Mouse (Mus musculus) heart, embryonic 16.5 days (tissue): ENCODE measurements around the gene Ttc7b. TPM values are rescaled to one million over a fixed set of nuclear protein-coding genes. Genes with fewer than 3 reads are reported as not detected.

ENCODE experiments used
- ATAC-seq: fragments of 200-750 bp; cut with Nextera tagmentation; replicated peaks from 2 replicates; pipeline ENCODE4 v1.8.0; 2017; ENCODE audit warnings: moderate number of reproducible peaks; ENCODE audit not compliant: insufficient read depth, low FRiP score; ENCODE audit errors: extremely low read depth
- H3K27ac ChIP-seq: fragments of 300-500 bp; sonication (generic); 2 replicates; pipeline ENCODE4 v1.5.1; 2014; ENCODE audit warnings: mild to moderate bottlenecking, low read length, control low read depth, moderate library complexity
- H3K27me3 ChIP-seq: fragments of 300-500 bp; sonication (generic); 2 replicates; pipeline ENCODE4 v1.6.1; 2014; ENCODE audit warnings: low read length, mixed read lengths; ENCODE audit not compliant: control insufficient read depth, insufficient read depth
- H3K36me3 ChIP-seq: fragments of 300-500 bp; sonication (generic); 2 replicates; pipeline ENCODE4 v1.6.1; 2014; ENCODE audit not compliant: control insufficient read depth, insufficient read depth
- H3K4me1 ChIP-seq: fragments of 300-500 bp; sonication (generic); 2 replicates; pipeline ENCODE4 v1.6.1; 2014; ENCODE audit warnings: low read length, mixed read lengths; ENCODE audit not compliant: control insufficient read depth, insufficient read depth
- H3K4me2 ChIP-seq: fragments of 300-500 bp; sonication (generic); 2 replicates; pipeline ENCODE4 v1.6.1; 2014; ENCODE audit warnings: low read depth, mild to moderate bottlenecking, control low read depth, low read length
- H3K4me3 ChIP-seq: fragments of 300-500 bp; sonication (generic); 2 replicates; pipeline ENCODE4 v1.5.1; 2014; ENCODE audit warnings: mild to moderate bottlenecking, control low read depth, low read length
- H3K9ac ChIP-seq: fragments of 300-500 bp; sonication (generic); 2 replicates; pipeline ENCODE4 v1.6.1; 2014; ENCODE audit warnings: low read length, control low read depth
- H3K9me3 ChIP-seq: fragments of 300-500 bp; sonication (generic); replicated peaks from 2 replicates; pipeline ENCODE4 v1.6.1; 2016; ENCODE audit warnings: low read length; ENCODE audit not compliant: control insufficient read depth
- WGBS: fragments of 180-500 bp; shearing (Covaris S2); extraction: QIAGEN DNeasy Blood & Tissue Kit; methylation state at CpG from one replicate; pipeline ENCODE4 v1.1.7; 2014; 5-methylcytosine and 5-hydroxymethylcytosine counted together
- polyA plus RNA-seq: library from polyadenylated mRNA; unstranded; fragments of >200 nt; fragmentation: Nextera tagmentation; extraction: Ambion mirVana; gene quantifications from 2 replicates; pipeline ENCODE4 v1.2.1, GENCODE M21; 2015

Ttc7b gene
- polyA plus RNA-seq, 1 experiment from 2014 or later = 6.7 TPM

DNA sequence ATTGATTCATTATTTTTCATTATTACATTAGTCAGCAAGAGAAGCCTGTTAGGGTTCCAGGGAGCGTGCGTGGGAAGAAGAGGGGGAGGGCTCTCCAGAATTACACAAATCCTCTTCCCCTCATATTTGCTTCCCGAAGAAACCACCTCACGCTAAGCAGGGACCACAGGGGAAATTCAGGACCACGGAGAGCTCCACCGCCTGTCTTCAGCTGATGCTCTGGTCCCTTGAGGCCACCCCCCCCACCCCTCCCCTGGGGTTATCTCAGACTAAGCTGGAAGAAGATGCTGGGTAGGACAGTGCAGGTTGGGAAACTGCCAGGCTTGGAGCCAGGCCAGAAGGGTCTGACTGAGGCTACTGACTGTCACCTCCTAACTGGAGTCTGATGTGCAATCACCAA lies 252.6 kb downstream of the Ttc7b start:
- no peak for ATAC-seq
- no peaks in the 10 kb centered on the region for H3K9me3 ChIP-seq

DNA sequence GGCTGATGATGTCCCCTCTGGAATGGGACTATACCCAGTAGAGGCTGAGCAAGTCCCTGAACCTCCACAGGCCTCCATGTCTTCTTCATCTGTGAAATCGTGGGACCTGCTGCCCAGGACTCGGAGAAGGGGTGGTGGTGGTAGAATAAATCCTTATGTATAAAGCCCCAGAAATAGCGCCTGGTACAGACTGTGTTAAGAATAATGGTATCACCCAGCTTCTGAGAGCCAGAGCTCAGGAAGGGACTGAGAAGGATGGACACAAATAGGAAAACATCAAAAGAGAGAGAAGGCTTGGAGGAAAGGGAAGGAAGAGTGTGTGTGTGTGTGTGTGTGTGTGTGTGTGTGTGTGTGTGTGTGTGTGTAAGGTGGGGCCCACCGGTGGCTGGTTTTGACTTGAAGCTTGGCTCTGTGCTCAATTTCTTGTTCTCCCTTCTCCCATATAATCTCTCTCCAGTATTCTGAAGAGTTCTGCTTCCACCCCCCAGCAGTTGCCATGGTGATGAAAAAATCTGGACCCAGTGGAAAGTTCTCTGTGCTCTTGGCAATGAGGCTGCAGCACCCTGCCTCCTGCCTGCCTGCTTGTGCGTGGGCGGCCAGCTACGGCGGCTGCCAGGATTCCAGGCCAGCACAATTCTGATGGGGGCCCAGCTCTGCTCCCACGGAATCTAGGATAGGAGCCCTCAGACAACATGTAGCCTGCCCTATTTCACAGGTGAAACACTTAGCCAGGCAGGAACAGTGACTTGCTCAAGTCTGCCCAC lies 254.9 kb downstream of the Ttc7b start:
- Histone ChIP-seq H3K4me2 (no peak overlapping the region), H3K9me3 (no peaks in the 10 kb centered on the region), H3K4me3 (no peak overlapping the region), H3K4me1 (no peaks in the 10 kb centered on the region; the same call in 1 of the 2 replicates), H3K27ac (no peak overlapping the region), H3K36me3 (no peaks in the 10 kb centered on the region), H3K9ac (no peak overlapping the region), H3K27me3 (no peaks in the 10 kb centered on the region)
- ATAC-seq = peak; percentile 58; the same call in 1 of the 2 replicates
- 57% methylated on average over 8 of the region's 9 CpGs for WGBS

More for the DNA sequence above, 252.6 kb downstream of the Ttc7b start:
- H3K27ac ChIP-seq = no peak overlapping the region
- H3K36me3 ChIP-seq = no peaks in the 10 kb centered on the region
- no peak overlapping the region for H3K9ac ChIP-seq
- H3K4me1 ChIP-seq = no peaks in the 10 kb centered on the region; the same call in 1 of the 2 replicates
- 5% methylated on average over 6 of the region's 6 CpGs for WGBS
- H3K4me2 ChIP-seq = no peak overlapping the region
- H3K4me3 ChIP-seq = no peak overlapping the region
- no peaks in the 10 kb centered on the region for H3K27me3 ChIP-seq

GRCm38 (mm10) chr12:100264941-100265340 lies 255.7 kb downstream of the Ttc7b start:
- H3K4me2 ChIP-seq = no peak overlapping the region
- H3K4me1 ChIP-seq = peaks cover 2% of the 10 kb centered on the region
- 63% methylated on average over 4 of the region's 4 CpGs for WGBS
- H3K27me3 ChIP-seq = no peaks in the 10 kb centered on the region
- H3K9ac ChIP-seq = no peak overlapping the region
- ATAC-seq = no peak
- H3K4me3 ChIP-seq = no peak overlapping the region
- H3K36me3 ChIP-seq = no peaks in the 10 kb centered on the region
- H3K27ac ChIP-seq = no peak overlapping the region
- no peaks in the 10 kb centered on the region for H3K9me3 ChIP-seq

- Histone ChIP-seq H3K27me3 (no peaks in the 10 kb centered on the region), H3K4me3 (no peak overlapping the region), H3K9me3 (no peaks in the 10 kb centered on the region), H3K27ac (no peak overlapping the region), H3K9ac (no peak overlapping the region), H3K4me1 (peaks cover 2% of the 10 kb centered on the region), H3K36me3 (no peaks in the 10 kb centered on the region), H3K4me2 (no peak overlapping the region)
- no peak for ATAC-seq
- 72% methylated on average over 6 of the region's 6 CpGs for WGBS
Measured at GRCm38 (mm10) chr12:100262846-100263245, 257.8 kb downstream of the Ttc7b start.

DNA sequence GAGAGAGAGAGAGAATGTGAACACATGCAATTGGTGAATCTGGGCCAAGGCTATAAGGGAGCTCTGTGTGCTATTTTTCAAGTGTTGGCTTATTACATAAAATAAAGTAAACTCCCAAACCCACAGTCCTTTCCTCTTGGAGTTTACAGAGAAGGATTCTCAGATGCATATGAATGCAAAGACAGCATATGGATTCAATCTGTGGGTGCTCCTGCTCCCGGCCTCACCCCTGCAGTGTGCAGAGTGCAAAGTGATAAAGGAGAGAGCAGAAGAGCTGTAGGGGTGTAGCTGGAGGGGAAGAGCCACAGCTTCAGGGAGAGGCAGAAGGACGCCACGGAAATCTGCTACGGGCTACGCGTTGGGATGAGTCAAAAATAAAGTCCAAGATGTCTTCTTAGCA lies 258.9 kb downstream of the Ttc7b start:
- H3K4me3 ChIP-seq = no peak overlapping the region
- H3K4me2 ChIP-seq = no peak overlapping the region
- no peaks in the 10 kb centered on the region for H3K9me3 ChIP-seq
- 76% methylated on average over 6 of the region's 6 CpGs for WGBS
- H3K4me1 ChIP-seq = peaks cover 2% of the 10 kb centered on the region
- no peak overlapping the region for H3K9ac ChIP-seq
- ATAC-seq = no peak
- no peaks in the 10 kb centered on the region for H3K36me3 ChIP-seq
- no peaks in the 10 kb centered on the region for H3K27me3 ChIP-seq
- no peak overlapping the region for H3K27ac ChIP-seq

DNA sequence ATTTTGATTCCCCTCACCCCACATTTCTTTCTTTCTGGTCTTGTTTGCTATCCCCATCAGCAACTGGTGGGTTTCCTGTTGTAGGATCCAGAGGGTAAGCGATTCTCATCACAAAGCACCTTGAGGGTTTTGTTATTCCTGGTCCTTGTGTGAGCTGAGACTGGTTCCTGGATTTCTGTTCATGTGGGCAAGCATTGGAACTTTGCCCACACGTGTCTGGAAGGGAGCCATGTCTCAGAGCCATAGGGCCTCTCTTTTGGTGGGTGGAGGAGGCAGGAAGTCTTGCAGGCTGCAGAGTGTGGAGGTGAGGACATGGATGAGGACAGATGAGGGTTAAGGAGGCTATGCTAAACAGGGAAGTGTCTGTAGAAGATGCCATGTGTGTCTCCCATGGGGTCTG lies 260.5 kb downstream of the Ttc7b start:
- ATAC-seq = no peak
- H3K36me3 ChIP-seq = no peaks in the 10 kb centered on the region
- H3K27ac ChIP-seq = no peak overlapping the region
- no peaks in the 10 kb centered on the region for H3K9me3 ChIP-seq
- H3K4me3 ChIP-seq = no peak overlapping the region
- H3K27me3 ChIP-seq = no peaks in the 10 kb centered on the region
- no peak overlapping the region for H3K4me2 ChIP-seq
- H3K9ac ChIP-seq = no peak overlapping the region
- WGBS = 55% methylated on average over 2 of the region's 2 CpGs
- H3K4me1 ChIP-seq = peaks cover 2% of the 10 kb centered on the region; the same call in 1 of the 2 replicates

DNA sequence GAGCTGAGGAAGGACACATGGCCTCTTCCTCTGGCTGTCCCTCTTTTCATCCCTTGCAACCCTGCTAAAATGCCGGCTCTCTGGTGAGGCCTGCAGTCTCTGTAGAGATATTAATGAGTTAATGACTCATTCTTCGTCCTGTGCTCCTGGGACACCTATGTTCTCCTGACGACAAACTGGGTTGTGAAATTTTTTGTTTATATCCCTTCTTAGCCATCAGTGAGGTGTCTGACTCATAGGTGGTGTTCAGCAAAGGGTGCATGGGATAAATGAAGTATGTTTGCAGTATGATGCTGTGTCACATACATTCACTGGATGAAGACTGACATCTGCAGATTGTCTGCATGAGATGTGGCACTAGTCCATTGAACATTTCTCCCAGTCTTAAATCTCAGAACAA lies 262.8 kb downstream of the Ttc7b start:
- Histone ChIP-seq H3K36me3 (no peaks in the 10 kb centered on the region), H3K9ac (no peak overlapping the region), H3K9me3 (no peaks in the 10 kb centered on the region), H3K27ac (no peak overlapping the region), H3K4me1 (peaks cover 2% of the 10 kb centered on the region; the same call in 1 of the 2 replicates), H3K4me2 (no peak overlapping the region), H3K27me3 (no peaks in the 10 kb centered on the region), H3K4me3 (no peak overlapping the region)
- no peak for ATAC-seq
- WGBS = 62% methylated on average over 3 of the region's 3 CpGs

GRCm38 (mm10) chr12:100255441-100255949 lies 265.1 kb downstream of the Ttc7b start:
- Histone ChIP-seq H3K36me3 (no peaks in the 10 kb centered on the region), H3K27me3 (no peaks in the 10 kb centered on the region), H3K4me3 (no peak overlapping the region), H3K4me2 (no peak overlapping the region), H3K4me1 (peaks cover 2% of the 10 kb centered on the region; the same call in 1 of the 2 replicates), H3K9ac (no peak overlapping the region), H3K9me3 (no peaks in the 10 kb centered on the region), H3K27ac (no peak overlapping the region)
- WGBS = 72% methylated on average over 2 of the region's 2 CpGs
- ATAC-seq = no peak

GRCm38 (mm10) chr12:100254471-100254870 lies 266.2 kb downstream of the Ttc7b start:
- no peak for ATAC-seq

More at GRCm38 (mm10) chr12:100254471-100254870, 266.2 kb downstream of the Ttc7b start:
- H3K4me1 ChIP-seq = no peaks in the 10 kb centered on the region
- no peak overlapping the region for H3K9ac ChIP-seq
- no peaks in the 10 kb centered on the region for H3K36me3 ChIP-seq
- 81% methylated on average over 4 of the region's 4 CpGs for WGBS
- H3K4me3 ChIP-seq = no peak overlapping the region
- H3K27me3 ChIP-seq = no peaks in the 10 kb centered on the region
- H3K27ac ChIP-seq = no peak overlapping the region
- H3K4me2 ChIP-seq = no peak overlapping the region
- no peaks in the 10 kb centered on the region for H3K9me3 ChIP-seq
